Mouse (Mus musculus) bone marrow macrophage, adult 2 months (primary cell): Measurements from ENCODE around the gene Gm10392. TPM values are rescaled to one million over a fixed set of nuclear protein-coding genes. Genes with fewer than 3 reads are reported as not detected.
A peak's percentile ranks its signal among the peaks of the same experiment; 100 is the strongest.

Experiments
- H3K27ac ChIP-seq: 2 replicates; pipeline ENCODE4 v1.5.1; 2012; ENCODE audit warnings: low read depth, low read length; ENCODE audit not compliant: insufficient read depth
- H3K4me1 ChIP-seq: 2 replicates; pipeline ENCODE4 v1.6.1; 2012; ENCODE audit warnings: low read length; ENCODE audit not compliant: control insufficient read depth, insufficient read depth
- H3K4me3 ChIP-seq: 2 replicates; pipeline ENCODE4 v1.5.1; 2012; ENCODE audit warnings: mild to moderate bottlenecking, low read length, moderate library complexity; ENCODE audit not compliant: insufficient read depth
- CTCF ChIP-seq: IDR thresholded peaks from 2 replicates; pipeline ENCODE4 v1.5.1; 2012; ENCODE audit warnings: low read depth, mild to moderate bottlenecking, low read length, moderate library complexity
- POLR2A ChIP-seq: IDR thresholded peaks from 2 replicates; pipeline ENCODE4 v1.6.1; 2012; ENCODE audit warnings: mild to moderate bottlenecking, low read depth, low read length, borderline replicate concordance
- polyA plus RNA-seq: library from polyadenylated mRNA; stranded (reverse); fragments of >200 nt; gene quantifications from 2 replicates; pipeline ENCODE4 v1.2.4, GENCODE M21; 2012; ENCODE audit not compliant: missing spikeins, insufficient read depth, insufficient read length

The Gm10392 gene
- polyA plus RNA-seq, 1 experiment, result 0.32 TPM

- TF ChIP-seq CTCF (no peak), POLR2A (no peak)
- Histone ChIP-seq H3K4me3 (no peak overlapping the region), H3K4me1 (peaks cover 64% of the 10 kb centered on the region), H3K27ac (peak overlapping the region; percentile 60)
Observed at GRCm38 (mm10) chr11:77483510-77484255, 35.3 kb downstream of the Gm10392 start.

GRCm38 (mm10) chr11:77483043-77483442, 36.0 kb downstream of the Gm10392 start:
- Histone ChIP-seq H3K4me3 (no peak overlapping the region), H3K4me1 (peaks cover 58% of the 10 kb centered on the region), H3K27ac (peak overlapping the region; percentile 60)
- TF ChIP-seq CTCF, result no peak
- no peak for TF ChIP-seq POLR2A

- H3K4me1 ChIP-seq, result peaks cover 3% of the 10 kb centered on the region
- TF ChIP-seq POLR2A (no peak), CTCF (no peak)
- H3K4me3 ChIP-seq, result no peak overlapping the region
- H3K27ac ChIP-seq, result no peak overlapping the region
Observed at GRCm38 (mm10) chr11:77476895-77477294, 42.1 kb downstream of the Gm10392 start.

GRCm38 (mm10) chr11:77476216-77476615, 42.8 kb downstream of the Gm10392 start:
- no peak overlapping the region for H3K4me3 ChIP-seq
- H3K27ac ChIP-seq, result no peak overlapping the region
- no peak for TF ChIP-seq CTCF
- no peak for TF ChIP-seq POLR2A
- no peaks in the 10 kb centered on the region for H3K4me1 ChIP-seq

GRCm38 (mm10) chr11:77472775-77473174, 46.2 kb downstream of the Gm10392 start:
- TF ChIP-seq CTCF, result no peak
- Histone ChIP-seq H3K4me3 (no peak overlapping the region), H3K4me1 (no peaks in the 10 kb centered on the region), H3K27ac (no peak overlapping the region)

- TF ChIP-seq POLR2A (no peak), CTCF (no peak)
- Histone ChIP-seq H3K4me1 (0 out of 2 replicates have a peak, but pooled peaks cover 2% of the 10 kb centered on the region), H3K4me3 (no peak overlapping the region), H3K27ac (no peak overlapping the region)
Observed at GRCm38 (mm10) chr11:77471407-77471806, 47.6 kb downstream of the Gm10392 start.

GRCm38 (mm10) chr11:77468397-77468796, 50.6 kb downstream of the Gm10392 start:
- Histone ChIP-seq H3K27ac (no peak overlapping the region), H3K4me1 (0 out of 2 replicates have a peak, but pooled peaks cover 2% of the 10 kb centered on the region), H3K4me3 (no peak overlapping the region)
- no peak for TF ChIP-seq POLR2A
- no peak for TF ChIP-seq CTCF

- Histone ChIP-seq H3K27ac (no peak overlapping the region), H3K4me1 (0 out of 2 replicates have a peak, but pooled peaks cover 4% of the 10 kb centered on the region), H3K4me3 (peak overlapping the region; percentile 36)
- TF ChIP-seq POLR2A (no peak), CTCF (peak; percentile 72)
Observed at GRCm38 (mm10) chr11:77467784-77468183, 51.2 kb downstream of the Gm10392 start.

GRCm38 (mm10) chr11:77467157-77467556, 51.8 kb downstream of the Gm10392 start:
- Histone ChIP-seq H3K4me3 (peak overlapping the region; percentile 34), H3K4me1 (0 out of 2 replicates have a peak, but pooled peaks cover 4% of the 10 kb centered on the region), H3K27ac (no peak overlapping the region)
- TF ChIP-seq POLR2A (no peak), CTCF (peak; percentile 31)

Other genes with a start within 250 kb of the Gm10392 start
- not detected in 2 replicates for gene Coro6, start 56.8 kb downstream of the Gm10392 start, polyA plus RNA-seq
- gene Ankrd13b, start 29.5 kb downstream of the Gm10392 start, polyA plus RNA-seq, result 5.0 and 5.1 TPM in 2 replicates
- gene Git1, start 25.6 kb downstream of the Gm10392 start, polyA plus RNA-seq, result 29.4 and 34.0 TPM in 2 replicates
- 10.4 and 10.5 TPM in 2 replicates for gene Abhd15, start 4.1 kb downstream of the Gm10392 start, polyA plus RNA-seq
- 13.1 and 15.7 TPM in 2 replicates for gene Trp53i13, start 3.2 kb downstream of the Gm10392 start, polyA plus RNA-seq
- 38.5 and 40.3 TPM in 2 replicates for gene Taok1, start 88.6 kb upstream of the Gm10392 start, polyA plus RNA-seq
- gene Nufip2, start 167.0 kb upstream of the Gm10392 start, polyA plus RNA-seq, result 40.8 and 50.4 TPM in 2 replicates
- not detected in 2 replicates for gene Cryba1, start 206.1 kb upstream of the Gm10392 start, polyA plus RNA-seq
- 41.3 and 45.3 TPM in 2 replicates for gene Myo18a, start 244.0 kb upstream of the Gm10392 start, polyA plus RNA-seq